Mouse (Mus musculus) G1E (cell line): Measurements from ENCODE around the gene Zic4.

ENCODE experiments used
- CTCF ChIP-seq: IDR thresholded peaks from 2 replicates; pipeline ENCODE4 v1.5.1; 2012; ENCODE audit warnings: low read depth, low read length, inconsistent platforms, mixed read lengths
- GATA1 ChIP-seq: IDR thresholded peaks from 2 replicates; pipeline ENCODE4 v1.6.1; 2012; ENCODE audit warnings: borderline replicate concordance, low read length, inconsistent platforms, mixed read lengths
- GATA2 ChIP-seq: IDR thresholded peaks from 2 replicates; pipeline ENCODE4 v1.6.1; 2012; ENCODE audit warnings: low read depth, low read length, inconsistent platforms, borderline replicate concordance
- POLR2AphosphoS5 ChIP-seq: IDR thresholded peaks from 2 replicates; pipeline ENCODE4 v1.6.1; 2012; ENCODE audit warnings: low read depth, low read length, inconsistent platforms; ENCODE audit not compliant: insufficient replicate concordance
- TAL1 ChIP-seq: conservative IDR thresholded peaks from 2 replicates; pipeline ENCODE4 v1.6.1; 2012; ENCODE audit warnings: low read depth, low read length, inconsistent platforms, mixed read lengths

DNA sequence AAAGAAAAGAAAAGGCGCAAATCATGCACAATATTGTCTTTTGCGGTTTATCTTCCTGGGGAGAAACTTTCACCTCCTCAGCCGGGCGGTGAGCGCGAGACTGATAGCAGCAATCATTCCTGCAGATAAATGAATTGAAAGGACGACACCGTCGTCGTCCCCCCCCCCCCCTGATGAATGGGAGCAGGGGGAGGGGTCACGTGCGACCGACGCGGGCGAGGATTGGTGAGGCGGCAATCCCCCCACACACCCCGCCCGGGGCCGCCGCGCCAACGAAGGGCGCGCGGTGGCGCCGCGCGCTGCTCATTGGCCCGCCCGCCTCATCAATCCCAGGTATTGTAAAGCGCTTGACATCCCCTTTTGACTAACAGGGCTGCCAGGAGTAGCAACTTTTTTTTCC, 3.5 kb downstream of the Zic4 start, which contains the start of gene Zic1:
- no peak for TF ChIP-seq CTCF
- TF ChIP-seq GATA1 = no peak
- TF ChIP-seq TAL1 = no peak
- TF ChIP-seq POLR2AphosphoS5 = no peak
- TF ChIP-seq GATA2 = no peak
